Mouse (Mus musculus) cerebellum, adult (tissue): Measurements from ENCODE around the gene Pkn3.
"Not testable (repeated sequence)": the region's sequence is repeated elsewhere in the genome, so short reads cannot be mapped to it uniquely, and the experiment has no call there.

ENCODE experiments used
- ATAC-seq: cut with Nextera tagmentation; 2 replicates; pipeline ENCODE4 v1.9.2; 2017; ENCODE audit warnings: mild to moderate bottlenecking, moderate library complexity, mixed read lengths; ENCODE audit not compliant: insufficient number of reproducible peaks, low FRiP score, low TSS enrichment

The Pkn3 gene

GRCm38 (mm10) chr2:30077502-30078348 lies at the start of gene Pkn3:
Gene Pkn3 (plus strand): TSS chr2:30077684.
- peak; percentile 61; the same call in 1 of the 2 replicates for ATAC-seq

- ATAC-seq = no peak
These were observed 45.1 kb upstream of the Pkn3 start for GRCm38 (mm10) chr2:30032244-30032846.

- ATAC-seq = no peak
These were observed 44.5 kb upstream of the Pkn3 start for GRCm38 (mm10) chr2:30032957-30033356.

GRCm38 (mm10) chr2:30037762-30038161 lies 39.7 kb upstream of the Pkn3 start:
- ATAC-seq = no peak

- ATAC-seq = no peak
These were observed 39.1 kb upstream of the Pkn3 start for GRCm38 (mm10) chr2:30038370-30038769.

GRCm38 (mm10) chr2:30039687-30040086 lies 37.8 kb upstream of the Pkn3 start:
- ATAC-seq = no peak

GRCm38 (mm10) chr2:30042445-30042844 lies 35.0 kb upstream of the Pkn3 start:
- ATAC-seq = 0 out of 2 replicates have a peak, but pooled peaks have one; percentile 20

- ATAC-seq = no peak
These were observed 32.9 kb upstream of the Pkn3 start for GRCm38 (mm10) chr2:30044550-30044949.

GRCm38 (mm10) chr2:30047127-30047526 lies 30.4 kb upstream of the Pkn3 start:
- ATAC-seq = no peak

- ATAC-seq = no peak
These were observed 29.4 kb upstream of the Pkn3 start for GRCm38 (mm10) chr2:30048101-30048501.

- peak; percentile 86; the same call in 1 of the 2 replicates for ATAC-seq
These were observed 28.6 kb upstream of the Pkn3 start, which contains the start of gene Wdr34 for GRCm38 (mm10) chr2:30048699-30049388. Gene Wdr34 (minus strand): TSS chr2:30048881.

- no peak for ATAC-seq
These were observed 27.7 kb upstream of the Pkn3 start for GRCm38 (mm10) chr2:30049831-30050230.

GRCm38 (mm10) chr2:30051992-30052761 lies 25.3 kb upstream of the Pkn3 start:
- ATAC-seq = no peak

GRCm38 (mm10) chr2:30055310-30055709 lies 22.2 kb upstream of the Pkn3 start:
- ATAC-seq = not testable (repeated sequence)

- no peak for ATAC-seq
These were observed 20.7 kb upstream of the Pkn3 start for GRCm38 (mm10) chr2:30056736-30057135.

- ATAC-seq = no peak
These were observed 20.1 kb upstream of the Pkn3 start, which contains the start of gene Set for GRCm38 (mm10) chr2:30057223-30057904. Gene Set (plus strand): TSS chr2:30057378.

GRCm38 (mm10) chr2:30058418-30058817 lies 19.1 kb upstream of the Pkn3 start:
- ATAC-seq = no peak

GRCm38 (mm10) chr2:30061215-30062166 lies 16.0 kb upstream of the Pkn3 start:
- no peak for ATAC-seq
